Mouse (Mus musculus): ENCODE results near the gene Cep250.
"Not testable (repeated sequence)": the region's sequence is repeated elsewhere in the genome, so short reads cannot be mapped to it uniquely, and the experiment has no call there.

Cep250 gene

GRCm38 (mm10) chr2:155956134-155957059 lies at the start of gene Cep250:
Gene Cep250, plus strand, starts transcription at chr2:155956458.
- DNase-seq (ENCODE audit: low spot score in 2 of 2): peak; percentile 83 to 86

GRCm38 (mm10) chr2:155914684-155915083 lies 41.6 kb upstream of the Cep250 start:
- DNase-seq (ENCODE audit: low spot score in 2 of 2): no peak

GRCm38 (mm10) chr2:155923143-155923542 lies 33.1 kb upstream of the Cep250 start:
- DNase-seq (ENCODE audit: low spot score in 2 of 2): no peak

- not testable (repeated sequence) for DNase-seq (ENCODE audit: low spot score in 2 of 2)
Measured at GRCm38 (mm10) chr2:155925213-155925612, 31.0 kb upstream of the Cep250 start.

GRCm38 (mm10) chr2:155928711-155929345 lies 27.4 kb upstream of the Cep250 start:
- no peak for DNase-seq (ENCODE audit: low spot score in 2 of 2)

- DNase-seq (ENCODE audit: low spot score in 2 of 2): peak; percentile 66 to 82
Measured at GRCm38 (mm10) chr2:155929531-155930442, 26.5 kb upstream of the Cep250 start, which contains the start of gene Uqcc1. Gene Uqcc1, minus strand, starts transcription at chr2:155930310.

- no peak for DNase-seq (ENCODE audit: low spot score in 2 of 2)
Measured at GRCm38 (mm10) chr2:155939897-155940529, 16.2 kb upstream of the Cep250 start.

GRCm38 (mm10) chr2:155940681-155941080 lies 15.6 kb upstream of the Cep250 start, which contains the start of gene Gm15557:
Gene Gm15557, plus strand, starts transcription at chr2:155940728.
- DNase-seq (ENCODE audit: low spot score in 2 of 2): no peak

- no peak for DNase-seq (ENCODE audit: low spot score in 2 of 2)
Measured at GRCm38 (mm10) chr2:155941697-155942442, 14.4 kb upstream of the Cep250 start.

- DNase-seq (ENCODE audit: low spot score in 2 of 2): no peak
Measured at GRCm38 (mm10) chr2:155943463-155943862, 12.8 kb upstream of the Cep250 start.

GRCm38 (mm10) chr2:155944685-155945084 lies 11.6 kb upstream of the Cep250 start:
- DNase-seq (ENCODE audit: low spot score in 2 of 2): no peak

GRCm38 (mm10) chr2:155945124-155945523 lies 11.1 kb upstream of the Cep250 start, which contains the start of gene Gdf5:
Gene Gdf5, minus strand, starts transcription at chr2:155945367.
- DNase-seq (ENCODE audit: low spot score in 2 of 2): no peak

- no peak for DNase-seq (ENCODE audit: low spot score in 2 of 2)
Measured at GRCm38 (mm10) chr2:155945580-155945979, 10.7 kb upstream of the Cep250 start.

- DNase-seq (ENCODE audit: low spot score in 2 of 2): peak; percentile 43 to 68
Measured at GRCm38 (mm10) chr2:155946069-155946468, 10.2 kb upstream of the Cep250 start.

GRCm38 (mm10) chr2:155946499-155946898 lies 9.8 kb upstream of the Cep250 start:
- DNase-seq (ENCODE audit: low spot score in 2 of 2): no peak

- no peak for DNase-seq (ENCODE audit: low spot score in 2 of 2)
Measured at GRCm38 (mm10) chr2:155947390-155948002, 8.8 kb upstream of the Cep250 start.

GRCm38 (mm10) chr2:155949362-155949761 lies 6.9 kb upstream of the Cep250 start:
- DNase-seq (ENCODE audit: low spot score in 2 of 2): no peak

- DNase-seq (ENCODE audit: low spot score in 2 of 2): no peak
Measured at GRCm38 (mm10) chr2:155952006-155952405, 4.3 kb upstream of the Cep250 start.

- DNase-seq (ENCODE audit: low spot score in 2 of 2): no peak
Measured at GRCm38 (mm10) chr2:155959981-155960380, 3.7 kb downstream of the Cep250 start.

GRCm38 (mm10) chr2:155961862-155962261 lies 5.6 kb downstream of the Cep250 start:
- peak in 1 of 2 experiments; percentile 37 for DNase-seq (ENCODE audit: low spot score in 2 of 2)
